Mouse (Mus musculus): ENCODE data around the gene Igsf21. TPM values are rescaled to one million over a fixed set of nuclear protein-coding genes. Genes with fewer than 3 reads are reported as not detected.

Gene Igsf21
- polyA plus RNA-seq, 1 experiment from 2014 or later: 13.8 TPM

DNA sequence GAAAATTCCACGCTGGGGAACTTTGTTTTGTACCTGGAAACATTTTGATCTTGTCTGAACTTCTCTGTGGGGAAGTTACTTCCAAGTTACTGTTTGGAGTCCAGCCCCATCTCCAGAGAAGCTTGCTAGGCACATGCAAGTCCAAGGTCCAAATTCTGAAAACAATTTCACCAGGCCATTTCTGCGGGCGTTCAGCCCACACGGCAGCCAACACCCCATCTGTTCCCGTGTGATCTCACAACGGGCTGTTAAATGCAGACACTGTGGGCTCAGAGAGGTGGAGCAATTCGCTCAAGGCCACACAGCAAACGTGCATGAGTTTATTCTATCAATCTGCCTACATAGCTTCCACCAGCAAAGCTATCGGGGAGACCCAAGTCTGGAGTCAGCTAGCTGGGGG is 21.4 kb downstream of the Igsf21 start:
- Histone ChIP-seq H3K27me3 (ENCODE audit: insufficient read depth, poor library complexity, severe bottlenecking) (peaks cover 44% of the 10 kb centered on the region), H3K4me3 (no peak overlapping the region), H3K27ac (no peak overlapping the region), H3K4me1 (replicated peaks) (peaks cover 73% of the 10 kb centered on the region), H3K36me3 (no peaks in the 10 kb centered on the region), H3K9me3 (no peaks in the 10 kb centered on the region)
- no peak for DNase-seq (ENCODE audit: low spot score)
- WGBS: 84% methylated on average over 9 of the region's 9 CpGs

GRCm38 (mm10) chr4:140224451-140224850 is 22.1 kb downstream of the Igsf21 start:
- Histone ChIP-seq H3K27me3 (ENCODE audit: insufficient read depth, poor library complexity, severe bottlenecking) (peaks cover 49% of the 10 kb centered on the region), H3K36me3 (no peaks in the 10 kb centered on the region), H3K9me3 (no peaks in the 10 kb centered on the region), H3K27ac (peak overlapping the region; percentile 57; the same call in 1 of the 2 replicates), H3K4me1 (replicated peaks) (peaks cover 75% of the 10 kb centered on the region), H3K4me3 (no peak overlapping the region)
- no peak for DNase-seq (ENCODE audit: low spot score)
- 85% methylated on average over 7 of the region's 7 CpGs for WGBS

DNA sequence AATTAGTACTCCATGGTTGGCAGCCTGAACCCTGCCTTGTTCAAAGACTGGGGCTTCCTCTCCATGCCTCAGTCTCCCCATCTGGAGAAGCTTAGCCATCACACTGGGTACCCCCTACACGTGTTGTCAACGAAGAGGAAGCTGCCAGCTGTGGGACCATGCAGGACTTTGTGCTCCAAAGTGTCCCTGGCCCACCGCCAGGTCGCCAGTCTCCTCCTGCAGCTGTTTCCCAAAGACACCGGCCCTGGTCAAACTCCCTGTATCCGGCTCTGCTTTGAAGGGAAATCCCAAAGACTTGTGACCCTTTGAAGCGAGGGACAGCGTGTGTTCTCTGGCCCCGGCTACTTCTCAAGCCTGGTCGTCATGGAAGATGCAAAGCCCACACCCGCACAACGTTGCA is 23.5 kb downstream of the Igsf21 start:
- Histone ChIP-seq H3K27me3 (ENCODE audit: insufficient read depth, poor library complexity, severe bottlenecking) (peaks cover 49% of the 10 kb centered on the region), H3K36me3 (no peaks in the 10 kb centered on the region), H3K27ac (0 out of 2 replicates have a peak overlapping the region, but pooled peaks have one; percentile 12), H3K4me3 (no peak overlapping the region), H3K9me3 (no peaks in the 10 kb centered on the region), H3K4me1 (replicated peaks) (peaks cover 80% of the 10 kb centered on the region)
- 62% methylated on average over 12 of the region's 12 CpGs for WGBS
- DNase-seq (ENCODE audit: low spot score): no peak

DNA sequence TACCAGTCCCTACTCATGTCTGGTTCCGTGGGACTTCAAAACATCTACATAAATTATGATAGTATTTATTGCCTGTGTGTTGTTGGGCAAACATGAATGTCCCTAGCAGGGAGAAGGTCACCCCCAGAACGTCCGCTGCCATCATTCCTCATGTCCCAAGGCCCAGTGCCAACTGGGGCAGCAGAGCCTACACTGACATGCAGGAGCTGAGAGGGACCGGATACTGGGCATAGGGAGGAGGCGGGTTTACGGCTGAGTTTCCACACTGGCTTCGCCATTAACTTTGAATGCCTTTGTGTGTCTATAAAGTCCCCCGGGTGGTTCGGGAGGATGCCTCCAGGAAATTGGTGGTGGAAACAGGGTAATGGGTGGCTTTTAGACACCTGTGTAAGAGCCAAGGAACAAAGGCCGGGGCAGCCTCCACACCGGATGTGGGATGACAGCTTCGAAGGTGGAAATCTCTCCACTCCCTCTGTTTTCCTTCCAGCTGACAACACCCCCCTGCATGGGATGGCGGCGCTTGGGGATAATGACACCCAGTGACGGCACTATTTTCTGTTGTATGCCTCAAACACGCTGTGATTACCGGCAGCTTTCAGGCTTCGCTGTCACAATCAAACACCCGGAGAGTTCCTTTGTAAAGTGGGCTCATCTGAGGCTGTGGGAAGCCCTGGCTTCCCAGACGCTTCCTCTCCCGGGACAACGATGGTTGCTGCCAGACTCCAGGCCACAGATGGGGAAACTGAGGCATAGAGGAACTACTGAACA is 26.1 kb downstream of the Igsf21 start:
- Histone ChIP-seq H3K36me3 (no peaks in the 10 kb centered on the region), H3K9me3 (no peaks in the 10 kb centered on the region), H3K4me3 (no peak overlapping the region), H3K4me1 (replicated peaks) (peaks cover 74% of the 10 kb centered on the region), H3K27ac (peak overlapping the region; percentile 88), H3K27me3 (ENCODE audit: insufficient read depth, poor library complexity, severe bottlenecking) (peaks cover 41% of the 10 kb centered on the region)
- no peak for DNase-seq (ENCODE audit: low spot score)
- WGBS: 55% methylated on average over 22 of the region's 22 CpGs

- WGBS: 52% methylated on average over 17 of the region's 17 CpGs
- Histone ChIP-seq H3K27me3 (ENCODE audit: insufficient read depth, poor library complexity, severe bottlenecking) (peaks cover 43% of the 10 kb centered on the region), H3K27ac (peak overlapping the region; percentile 88), H3K36me3 (no peaks in the 10 kb centered on the region), H3K4me3 (no peak overlapping the region), H3K4me1 (replicated peaks) (peaks cover 80% of the 10 kb centered on the region), H3K9me3 (no peaks in the 10 kb centered on the region)
- peak; percentile 84 for DNase-seq (ENCODE audit: low spot score)
Observed at GRCm38 (mm10) chr4:140218853-140219852, 27.4 kb downstream of the Igsf21 start.

- Histone ChIP-seq H3K27me3 (ENCODE audit: insufficient read depth, poor library complexity, severe bottlenecking) (peaks cover 41% of the 10 kb centered on the region), H3K9me3 (no peaks in the 10 kb centered on the region), H3K27ac (peak overlapping the region; percentile 88), H3K4me3 (no peak overlapping the region), H3K36me3 (no peaks in the 10 kb centered on the region), H3K4me1 (replicated peaks) (peaks cover 80% of the 10 kb centered on the region)
- peak; percentile 35 for DNase-seq (ENCODE audit: low spot score)
- WGBS: 49% methylated on average over 5 of the region's 5 CpGs
Observed at GRCm38 (mm10) chr4:140218384-140218783, 28.2 kb downstream of the Igsf21 start.

DNA sequence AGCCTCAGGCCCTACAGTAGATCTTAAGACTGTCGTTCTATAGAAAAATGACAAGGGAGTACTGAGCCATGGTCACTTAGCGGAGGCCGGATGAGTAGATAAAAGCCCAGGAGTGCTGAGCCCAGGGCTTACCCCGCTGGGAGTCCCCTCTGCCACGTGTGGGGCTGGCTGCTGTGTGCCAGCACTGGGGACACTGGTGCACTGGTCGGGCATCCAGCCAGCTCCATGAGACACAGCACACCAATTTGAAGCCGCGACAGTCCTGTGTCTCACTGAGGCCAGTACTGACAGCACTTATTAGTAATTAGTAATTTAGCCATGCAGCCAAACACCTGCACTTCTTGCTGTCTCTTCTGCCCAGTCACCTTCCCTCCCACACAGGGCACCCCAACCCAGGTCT is 28.6 kb downstream of the Igsf21 start:
- Histone ChIP-seq H3K4me1 (replicated peaks) (peaks cover 80% of the 10 kb centered on the region), H3K27me3 (ENCODE audit: insufficient read depth, poor library complexity, severe bottlenecking) (peaks cover 42% of the 10 kb centered on the region), H3K9me3 (no peaks in the 10 kb centered on the region), H3K36me3 (no peaks in the 10 kb centered on the region), H3K27ac (peak overlapping the region; percentile 88), H3K4me3 (no peak overlapping the region)
- WGBS: 80% methylated on average over 8 of the region's 8 CpGs
- DNase-seq (ENCODE audit: low spot score): no peak

- Histone ChIP-seq H3K4me1 (replicated peaks) (peaks cover 84% of the 10 kb centered on the region), H3K27ac (peak overlapping the region; percentile 46; the same call in 1 of the 2 replicates)
- 95% methylated on average over 8 of the region's 8 CpGs for WGBS
Observed at GRCm38 (mm10) chr4:140216096-140216495, 30.5 kb downstream of the Igsf21 start.

DNA sequence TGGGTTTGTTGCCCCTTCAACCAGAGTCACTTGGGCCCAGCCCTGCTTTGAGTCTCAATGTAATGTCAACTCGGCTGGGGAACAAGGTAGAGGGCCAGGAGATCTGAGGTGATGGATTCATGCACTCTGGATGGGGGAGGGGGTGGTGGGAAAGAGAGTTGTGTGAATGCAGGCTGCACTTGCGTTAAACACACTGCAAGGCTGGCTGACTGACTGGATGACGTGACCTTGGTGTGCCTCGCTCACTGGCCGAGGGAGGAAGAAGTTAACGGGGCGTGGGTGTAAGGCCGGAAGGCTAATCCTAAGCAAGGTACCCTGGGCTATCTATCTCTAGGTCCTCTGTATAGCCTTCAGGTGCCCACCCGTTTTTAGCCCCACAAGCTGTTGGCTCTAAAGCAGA is 31.4 kb downstream of the Igsf21 start:
- 82% methylated on average over 9 of the region's 9 CpGs for WGBS
- Histone ChIP-seq H3K27me3 (ENCODE audit: insufficient read depth, poor library complexity, severe bottlenecking) (peaks cover 22% of the 10 kb centered on the region), H3K4me1 (replicated peaks) (peaks cover 84% of the 10 kb centered on the region), H3K4me3 (no peak overlapping the region), H3K27ac (peak overlapping the region; percentile 74), H3K36me3 (no peaks in the 10 kb centered on the region), H3K9me3 (no peaks in the 10 kb centered on the region)
- no peak for DNase-seq (ENCODE audit: low spot score)

More at GRCm38 (mm10) chr4:140216096-140216495, 30.5 kb downstream of the Igsf21 start:
- H3K9me3 ChIP-seq: no peaks in the 10 kb centered on the region
- no peak overlapping the region for H3K4me3 ChIP-seq
- DNase-seq (ENCODE audit: low spot score): no peak
- no peaks in the 10 kb centered on the region for H3K36me3 ChIP-seq
- peaks cover 31% of the 10 kb centered on the region for H3K27me3 ChIP-seq (ENCODE audit: insufficient read depth, poor library complexity, severe bottlenecking)

- H3K27me3 ChIP-seq (ENCODE audit: insufficient read depth, poor library complexity, severe bottlenecking): peaks cover 19% of the 10 kb centered on the region
- H3K9me3 ChIP-seq: no peaks in the 10 kb centered on the region
- H3K4me3 ChIP-seq: no peak overlapping the region
- H3K4me1 ChIP-seq (replicated peaks): peaks cover 84% of the 10 kb centered on the region
- DNase-seq (ENCODE audit: low spot score): no peak
- 64% methylated on average over 14 of the region's 14 CpGs for WGBS
- no peaks in the 10 kb centered on the region for H3K36me3 ChIP-seq
- peak overlapping the region; percentile 74 for H3K27ac ChIP-seq
Observed at GRCm38 (mm10) chr4:140214406-140214805, 32.2 kb downstream of the Igsf21 start.

GRCm38 (mm10) chr4:140210129-140210890 is 36.3 kb downstream of the Igsf21 start:
- Histone ChIP-seq H3K4me1 (replicated peaks) (peaks cover 74% of the 10 kb centered on the region), H3K36me3 (no peaks in the 10 kb centered on the region), H3K4me3 (no peak overlapping the region), H3K27ac (peak overlapping the region; percentile 83), H3K27me3 (ENCODE audit: insufficient read depth, poor library complexity, severe bottlenecking) (peaks cover 28% of the 10 kb centered on the region), H3K9me3 (no peaks in the 10 kb centered on the region)
- peak; percentile 43 for DNase-seq (ENCODE audit: low spot score)
- WGBS: 49% methylated on average over 11 of the region's 11 CpGs

- DNase-seq (ENCODE audit: low spot score): no peak
- no peak overlapping the region for H3K4me3 ChIP-seq
- WGBS: 69% methylated on average over 12 of the region's 12 CpGs
- peaks cover 49% of the 10 kb centered on the region for H3K4me1 ChIP-seq (replicated peaks)
- peaks cover 11% of the 10 kb centered on the region for H3K27me3 ChIP-seq (ENCODE audit: insufficient read depth, poor library complexity, severe bottlenecking)
- no peaks in the 10 kb centered on the region for H3K9me3 ChIP-seq
- H3K27ac ChIP-seq: peak overlapping the region; percentile 42; the same call in 1 of the 2 replicates
- H3K36me3 ChIP-seq: no peaks in the 10 kb centered on the region
Observed at GRCm38 (mm10) chr4:140205811-140206231, 40.8 kb downstream of the Igsf21 start.

Measured in hindbrain, embryonic 10.5 days (tissue).